Mouse (Mus musculus): ENCODE results near the gene Depdc5. TPM values are rescaled to one million over a fixed set of nuclear protein-coding genes. Genes with fewer than 3 reads are reported as not detected.
"Not testable (repeated sequence)": the region's sequence is repeated elsewhere in the genome, so short reads cannot be mapped to it uniquely, and the experiment has no call there.

Gene Depdc5
- total RNA-seq (2017), result 14.5 and 25.7 TPM in 2 replicates

- ATAC-seq (replicated peaks; ENCODE audit: low read depth, poor library complexity, severe bottlenecking), result peak; percentile 98
Measured at GRCm38 (mm10) chr5:32863253-32864228, at the start of gene Depdc5. Gene Depdc5, plus strand, starts transcription at chr5:32863701.

GRCm38 (mm10) chr5:32815396-32815795 lies 48.1 kb upstream of the Depdc5 start:
- ATAC-seq (replicated peaks; ENCODE audit: low read depth, poor library complexity, severe bottlenecking), result no peak

GRCm38 (mm10) chr5:32820471-32820870 lies 43.0 kb upstream of the Depdc5 start:
- no peak for ATAC-seq (replicated peaks; ENCODE audit: low read depth, poor library complexity, severe bottlenecking)

GRCm38 (mm10) chr5:32827009-32827408 lies 36.5 kb upstream of the Depdc5 start, which contains the start of gene Gm20671:
Gene Gm20671, minus strand, starts transcription at chr5:32827109.
- ATAC-seq (replicated peaks; ENCODE audit: low read depth, poor library complexity, severe bottlenecking), result no peak

GRCm38 (mm10) chr5:32828766-32829165 lies 34.7 kb upstream of the Depdc5 start:
- ATAC-seq (replicated peaks; ENCODE audit: low read depth, poor library complexity, severe bottlenecking), result not testable (repeated sequence)

- no peak for ATAC-seq (replicated peaks; ENCODE audit: low read depth, poor library complexity, severe bottlenecking)
Measured at GRCm38 (mm10) chr5:32830054-32830453, 33.4 kb upstream of the Depdc5 start.

- ATAC-seq (replicated peaks; ENCODE audit: low read depth, poor library complexity, severe bottlenecking), result no peak
Measured at GRCm38 (mm10) chr5:32834497-32834896, 29.0 kb upstream of the Depdc5 start.

- no peak for ATAC-seq (replicated peaks; ENCODE audit: low read depth, poor library complexity, severe bottlenecking)
Measured at GRCm38 (mm10) chr5:32836976-32837375, 26.5 kb upstream of the Depdc5 start.

GRCm38 (mm10) chr5:32840029-32840428 lies 23.5 kb upstream of the Depdc5 start:
- ATAC-seq (replicated peaks; ENCODE audit: low read depth, poor library complexity, severe bottlenecking), result no peak

- ATAC-seq (replicated peaks; ENCODE audit: low read depth, poor library complexity, severe bottlenecking), result no peak; the same call in 1 of the 2 replicates
Measured at GRCm38 (mm10) chr5:32849178-32849577, 14.3 kb upstream of the Depdc5 start.

GRCm38 (mm10) chr5:32849580-32849979 lies 13.9 kb upstream of the Depdc5 start:
- ATAC-seq (replicated peaks; ENCODE audit: low read depth, poor library complexity, severe bottlenecking), result not testable (repeated sequence)

GRCm38 (mm10) chr5:32852026-32852425 lies 11.5 kb upstream of the Depdc5 start:
- no peak for ATAC-seq (replicated peaks; ENCODE audit: low read depth, poor library complexity, severe bottlenecking)

GRCm38 (mm10) chr5:32853731-32854507 lies 9.6 kb upstream of the Depdc5 start, which contains the start of gene Prr14l:
Gene Prr14l, minus strand, starts transcription at chr5:32854256.
- ATAC-seq (replicated peaks; ENCODE audit: low read depth, poor library complexity, severe bottlenecking), result peak; percentile 95

GRCm38 (mm10) chr5:32854818-32855217 lies 8.7 kb upstream of the Depdc5 start:
- ATAC-seq (replicated peaks; ENCODE audit: low read depth, poor library complexity, severe bottlenecking), result no peak

- not testable (repeated sequence) for ATAC-seq (replicated peaks; ENCODE audit: low read depth, poor library complexity, severe bottlenecking)
Measured at GRCm38 (mm10) chr5:32855274-32855673, 8.2 kb upstream of the Depdc5 start.

- 0 out of 2 replicates have a peak, but pooled peaks have one; percentile 46 for ATAC-seq (replicated peaks; ENCODE audit: low read depth, poor library complexity, severe bottlenecking)
Measured at GRCm38 (mm10) chr5:32857781-32858220, 5.7 kb upstream of the Depdc5 start.

- no peak for ATAC-seq (replicated peaks; ENCODE audit: low read depth, poor library complexity, severe bottlenecking)
Measured at GRCm38 (mm10) chr5:32861082-32861481, 2.4 kb upstream of the Depdc5 start.

- no peak for ATAC-seq (replicated peaks; ENCODE audit: low read depth, poor library complexity, severe bottlenecking)
Measured at GRCm38 (mm10) chr5:32862469-32863132, 900 bp upstream of the Depdc5 start.

- ATAC-seq (replicated peaks; ENCODE audit: low read depth, poor library complexity, severe bottlenecking), result no peak
Measured at GRCm38 (mm10) chr5:32869389-32870024, 6.0 kb downstream of the Depdc5 start.
